Mouse (Mus musculus) A20 (cell line): ENCODE data around the gene Vsx1.

ENCODE experiments used
- DNase-seq: peaks from one replicate; pipeline ENCODE4 v3.0.0-alpha.2; 2011; ENCODE audit warnings: low read depth, low spot score

The Vsx1 gene

GRCm38 (mm10) chr2:150646411-150647121 is 42.6 kb downstream of the Vsx1 start:
- DNase-seq = no peak

- no peak for DNase-seq
Measured at GRCm38 (mm10) chr2:150645225-150645624, 43.9 kb downstream of the Vsx1 start.

- DNase-seq = no peak
Measured at GRCm38 (mm10) chr2:150643726-150644415, 45.3 kb downstream of the Vsx1 start.

GRCm38 (mm10) chr2:150643166-150643565 is 46.0 kb downstream of the Vsx1 start:
- no peak for DNase-seq

GRCm38 (mm10) chr2:150638370-150638733 is 50.8 kb downstream of the Vsx1 start:
- no peak for DNase-seq

- no peak for DNase-seq
Measured at GRCm38 (mm10) chr2:150637702-150638369, 51.3 kb downstream of the Vsx1 start.

GRCm38 (mm10) chr2:150635877-150636446 is 53.2 kb downstream of the Vsx1 start:
- DNase-seq = no peak
